Mouse (Mus musculus) midbrain, embryonic 13.5 days (tissue): ENCODE data around the gene Rab11fip4. TPM values are rescaled to one million over a fixed set of nuclear protein-coding genes. Genes with fewer than 3 reads are reported as not detected.

Experiments
- ATAC-seq: fragments of 200-750 bp; cut with Nextera tagmentation; 2 replicates; pipeline ENCODE4 v1.8.0; 2017; ENCODE audit warnings: mild to moderate bottlenecking, moderate TSS enrichment, moderate library complexity
- H3K27ac ChIP-seq: fragments of 300-500 bp; sonication (generic); 2 replicates; pipeline ENCODE4 v1.5.1; 2015; ENCODE audit warnings: inconsistent platforms, mild to moderate bottlenecking, moderate library complexity
- H3K27me3 ChIP-seq: fragments of 300-500 bp; sonication (generic); 2 replicates; pipeline ENCODE4 v1.6.1; 2015; ENCODE audit warnings: mild to moderate bottlenecking, inconsistent platforms
- H3K36me3 ChIP-seq: fragments of 300-500 bp; sonication (generic); 2 replicates; pipeline ENCODE4 v1.6.1; 2015; ENCODE audit warnings: mild to moderate bottlenecking, inconsistent platforms
- H3K4me1 ChIP-seq: fragments of 300-500 bp; sonication (generic); replicated peaks from 2 replicates; pipeline ENCODE4 v1.6.1; 2015; ENCODE audit warnings: inconsistent platforms
- H3K4me2 ChIP-seq: fragments of 300-500 bp; sonication (generic); replicated peaks from 2 replicates; pipeline ENCODE4 v1.6.1; 2015; ENCODE audit warnings: moderate library complexity, mild to moderate bottlenecking, inconsistent platforms
- H3K4me3 ChIP-seq: fragments of 300-500 bp; sonication (generic); replicated peaks from 2 replicates; pipeline ENCODE4 v1.5.1; 2015; ENCODE audit warnings: mild to moderate bottlenecking, inconsistent platforms
- H3K9ac ChIP-seq: fragments of 300-500 bp; sonication (generic); replicated peaks from 2 replicates; pipeline ENCODE4 v1.6.1; 2015; ENCODE audit warnings: mild to moderate bottlenecking, inconsistent platforms
- H3K9me3 ChIP-seq: fragments of 300-500 bp; sonication (generic); 2 replicates; pipeline ENCODE4 v1.6.1; 2016; ENCODE audit warnings: mild to moderate bottlenecking, inconsistent platforms
- WGBS: fragments of 180-500 bp; shearing (Covaris S2); methylation state at CpG from one replicate; pipeline ENCODE4 v1.1.7; 2015; 5-methylcytosine and 5-hydroxymethylcytosine counted together
- polyA plus RNA-seq: library from polyadenylated mRNA; unstranded; fragments of >200 nt; fragmentation: Nextera tagmentation; extraction: Ambion mirVana; gene quantifications from 2 replicates; pipeline ENCODE4 v1.2.1, GENCODE M21; 2015

Rab11fip4 gene
- polyA plus RNA-seq, 1 experiment from 2014 or later: 22.2 TPM

DNA sequence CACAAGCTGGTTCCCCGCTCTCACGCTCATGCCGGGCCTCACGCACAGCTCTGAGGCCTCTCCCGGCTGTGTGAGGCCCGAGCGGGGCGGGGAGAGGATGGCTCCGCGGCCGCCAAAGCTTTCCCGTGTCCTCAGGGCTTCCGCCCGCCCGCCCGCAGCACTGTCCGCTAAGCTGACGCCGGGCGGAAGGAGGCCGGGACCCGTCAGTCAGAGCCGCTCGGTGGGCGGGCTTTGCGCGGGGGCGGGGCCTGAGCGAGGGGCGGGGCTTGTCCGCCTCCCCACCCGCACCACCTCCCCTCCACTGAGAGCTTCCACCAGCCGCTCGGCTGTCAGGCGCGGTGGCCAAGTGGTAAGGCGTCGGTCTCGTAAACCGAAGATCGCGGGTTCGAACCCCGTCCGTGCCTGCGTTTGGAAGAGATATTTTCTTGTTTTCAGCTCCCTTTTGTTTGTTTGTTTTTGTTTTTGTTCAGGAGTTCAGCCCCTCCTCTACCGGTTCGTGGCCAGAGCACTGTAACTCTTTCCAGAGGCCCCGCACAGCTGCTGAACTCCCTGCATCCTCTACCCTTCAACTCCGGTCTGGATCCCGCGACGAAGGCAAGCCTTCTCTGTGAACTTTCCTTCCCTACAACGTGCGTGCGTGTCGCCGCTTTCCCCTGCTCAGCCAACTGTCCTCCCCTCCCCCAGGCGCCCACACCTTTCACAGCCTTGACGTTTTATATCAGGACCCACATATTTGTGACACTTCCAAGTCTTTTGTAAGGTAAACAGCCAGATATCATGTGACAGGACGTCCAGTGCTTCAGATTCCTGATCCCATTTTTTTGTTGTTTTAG is 113.5 kb downstream of the Rab11fip4 start:
- Histone ChIP-seq H3K36me3 (peaks cover 10% of the 10 kb centered on the region), H3K27ac (peak overlapping the region; percentile 99), H3K4me1 (peaks cover 31% of the 10 kb centered on the region), H3K9me3 (no peaks in the 10 kb centered on the region), H3K4me2 (peak overlapping the region; percentile 65), H3K4me3 (peak overlapping the region; percentile 77), H3K27me3 (peaks cover 11% of the 10 kb centered on the region), H3K9ac (peak overlapping the region; percentile 87)
- under 1% methylated on average over 47 of the region's 61 CpGs for WGBS
- ATAC-seq: peak; percentile 96

- ATAC-seq: no peak
These were observed 116.1 kb downstream of the Rab11fip4 start for GRCm38 (mm10) chr11:79707084-79707483.

GRCm38 (mm10) chr11:79710868-79711765 is 120.1 kb downstream of the Rab11fip4 start:
- ATAC-seq: peak; percentile 83
- Histone ChIP-seq H3K4me3 (peak overlapping the region; percentile 63), H3K4me2 (peak overlapping the region; percentile 99), H3K27me3 (peaks cover 63% of the 10 kb centered on the region), H3K9ac (peak overlapping the region; percentile 69), H3K27ac (no peak overlapping the region), H3K36me3 (no peaks in the 10 kb centered on the region), H3K9me3 (no peaks in the 10 kb centered on the region), H3K4me1 (peaks cover 27% of the 10 kb centered on the region)
- WGBS: under 1% methylated on average over 106 of the region's 106 CpGs

More at GRCm38 (mm10) chr11:79707084-79707483, 116.1 kb downstream of the Rab11fip4 start:
- Histone ChIP-seq H3K4me2 (no peak overlapping the region), H3K9ac (no peak overlapping the region), H3K36me3 (no peaks in the 10 kb centered on the region), H3K27me3 (peaks cover 30% of the 10 kb centered on the region), H3K4me3 (no peak overlapping the region), H3K27ac (no peak overlapping the region), H3K9me3 (no peaks in the 10 kb centered on the region), H3K4me1 (peaks cover 41% of the 10 kb centered on the region)
- 85% methylated on average over 3 of the region's 3 CpGs for WGBS

DNA sequence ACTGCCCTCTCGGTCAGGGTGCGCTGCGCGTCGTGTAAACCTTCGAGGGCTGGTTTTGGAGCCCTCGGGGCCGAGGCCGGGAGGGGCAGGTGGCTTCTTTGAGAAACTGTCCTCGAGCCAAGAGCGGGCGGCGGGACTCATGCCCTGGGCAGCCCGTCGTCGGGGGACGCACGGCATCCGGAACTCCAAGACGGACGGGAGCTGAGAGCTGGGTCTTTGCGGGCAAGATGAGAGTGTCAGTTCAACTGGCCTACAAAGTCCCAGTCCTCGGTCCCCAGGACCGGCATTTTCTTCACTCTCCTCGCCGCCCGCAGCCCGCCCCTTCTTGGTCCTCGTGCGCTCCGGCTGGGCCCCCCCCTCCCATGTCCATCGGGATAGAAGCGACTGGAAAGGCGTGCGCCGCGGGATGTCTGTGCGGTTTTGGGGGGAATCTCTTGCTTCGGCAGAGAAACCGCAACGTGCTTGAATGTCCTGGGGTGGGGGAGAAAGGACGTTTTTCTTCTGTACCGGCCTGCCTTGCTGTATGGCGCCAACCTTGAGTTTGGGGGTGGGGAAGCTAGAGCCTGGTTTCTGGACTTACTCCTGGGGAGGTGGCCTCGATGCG is 120.9 kb downstream of the Rab11fip4 start:
- H3K4me2 ChIP-seq: peak overlapping the region; percentile 99
- peaks cover 32% of the 10 kb centered on the region for H3K4me1 ChIP-seq
- WGBS: 3% methylated on average over 46 of the region's 46 CpGs
- peak overlapping the region; percentile 63 for H3K4me3 ChIP-seq
- H3K27me3 ChIP-seq: peaks cover 63% of the 10 kb centered on the region
- H3K9me3 ChIP-seq: no peaks in the 10 kb centered on the region
- no peaks in the 10 kb centered on the region for H3K36me3 ChIP-seq
- ATAC-seq: no peak
- peak overlapping the region; percentile 69 for H3K9ac ChIP-seq
- H3K27ac ChIP-seq: no peak overlapping the region

- no peaks in the 10 kb centered on the region for H3K36me3 ChIP-seq
- H3K27me3 ChIP-seq: peaks cover 63% of the 10 kb centered on the region
- 58% methylated on average over 6 of the region's 6 CpGs for WGBS
- H3K4me2 ChIP-seq: no peak overlapping the region
- no peak overlapping the region for H3K4me3 ChIP-seq
- no peak overlapping the region for H3K27ac ChIP-seq
- H3K9ac ChIP-seq: no peak overlapping the region
- ATAC-seq: no peak
- H3K4me1 ChIP-seq: peaks cover 32% of the 10 kb centered on the region
- no peaks in the 10 kb centered on the region for H3K9me3 ChIP-seq
These were observed 122.2 kb downstream of the Rab11fip4 start for GRCm38 (mm10) chr11:79713184-79713583.

- H3K27me3 ChIP-seq: peaks cover 59% of the 10 kb centered on the region
- peaks cover 32% of the 10 kb centered on the region for H3K4me1 ChIP-seq
- no peak for ATAC-seq
- no peak overlapping the region for H3K4me2 ChIP-seq
- no peak overlapping the region for H3K4me3 ChIP-seq
- H3K36me3 ChIP-seq: no peaks in the 10 kb centered on the region
- WGBS: 56% methylated on average over 4 of the region's 4 CpGs
- no peak overlapping the region for H3K27ac ChIP-seq
- H3K9ac ChIP-seq: no peak overlapping the region
- no peaks in the 10 kb centered on the region for H3K9me3 ChIP-seq
These were observed 122.7 kb downstream of the Rab11fip4 start for GRCm38 (mm10) chr11:79713678-79714077.

DNA sequence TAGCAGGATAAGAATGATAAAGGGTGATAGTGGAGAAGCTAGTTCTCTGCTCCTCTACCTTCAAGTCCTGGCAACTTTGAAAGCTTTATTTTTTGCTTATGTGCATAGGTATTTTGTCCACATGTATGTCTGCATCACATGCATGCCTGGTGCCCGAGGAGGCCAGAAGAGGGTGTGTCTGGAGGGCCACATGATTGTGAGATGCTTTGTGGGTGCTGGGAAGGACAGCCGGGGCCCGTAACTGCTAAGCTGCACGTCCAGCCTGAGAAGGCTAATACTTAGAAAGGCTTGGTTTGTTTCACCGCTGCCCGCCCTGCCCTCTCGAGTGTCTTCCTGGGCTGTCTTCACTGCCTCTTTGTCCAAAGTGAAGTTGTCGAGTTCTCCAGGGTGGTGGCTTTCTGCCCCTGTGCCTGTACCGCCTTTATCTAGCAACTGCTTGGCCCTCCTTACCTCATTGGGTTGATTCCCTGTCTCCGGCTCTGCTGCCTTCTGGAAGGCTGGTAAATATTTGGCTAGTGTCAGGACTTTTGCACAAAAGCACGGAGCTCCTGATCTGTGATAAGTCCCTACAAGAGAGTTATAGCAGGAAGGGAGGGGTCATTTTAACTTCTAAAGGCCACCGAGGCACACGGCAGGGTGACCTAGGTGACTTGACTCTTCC is 123.2 kb downstream of the Rab11fip4 start:
- no peaks in the 10 kb centered on the region for H3K36me3 ChIP-seq
- H3K9me3 ChIP-seq: no peaks in the 10 kb centered on the region
- WGBS: 65% methylated on average over 13 of the region's 13 CpGs
- H3K4me3 ChIP-seq: no peak overlapping the region
- H3K27me3 ChIP-seq: peaks cover 53% of the 10 kb centered on the region
- no peak overlapping the region for H3K27ac ChIP-seq
- H3K4me2 ChIP-seq: no peak overlapping the region
- no peak overlapping the region for H3K9ac ChIP-seq
- ATAC-seq: no peak
- peaks cover 32% of the 10 kb centered on the region for H3K4me1 ChIP-seq

GRCm38 (mm10) chr11:79714743-79715110 is 123.7 kb downstream of the Rab11fip4 start:
- no peak overlapping the region for H3K4me3 ChIP-seq
- H3K4me1 ChIP-seq: peaks cover 29% of the 10 kb centered on the region
- no peak overlapping the region for H3K9ac ChIP-seq
- WGBS: 84% methylated on average over 6 of the region's 6 CpGs
- H3K4me2 ChIP-seq: no peak overlapping the region
- H3K27me3 ChIP-seq: peaks cover 50% of the 10 kb centered on the region
- H3K27ac ChIP-seq: no peak overlapping the region
- ATAC-seq: no peak
- H3K36me3 ChIP-seq: no peaks in the 10 kb centered on the region
- H3K9me3 ChIP-seq: no peaks in the 10 kb centered on the region

DNA sequence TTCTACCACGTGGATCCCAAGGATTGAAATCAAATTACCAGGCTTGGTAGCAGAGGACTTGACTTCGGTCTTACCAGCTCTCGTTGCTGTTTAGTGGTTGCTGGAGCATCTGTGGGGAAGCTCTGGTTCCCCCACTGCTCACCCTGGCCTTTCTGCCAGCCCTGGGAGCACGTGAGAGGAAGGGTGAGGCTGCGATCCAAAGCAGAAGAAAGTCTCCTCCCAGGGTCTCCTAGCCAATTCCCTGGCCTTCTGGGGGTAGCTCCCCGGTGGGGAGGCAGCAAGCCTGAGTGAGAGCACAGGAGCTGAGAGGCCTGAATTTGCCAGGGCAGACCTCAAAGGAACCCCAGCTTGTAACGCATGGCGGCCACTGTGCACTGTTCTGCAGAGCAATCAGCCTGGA is 124.3 kb downstream of the Rab11fip4 start:
- H3K27me3 ChIP-seq: peaks cover 44% of the 10 kb centered on the region
- 73% methylated on average over 8 of the region's 8 CpGs for WGBS
- no peaks in the 10 kb centered on the region for H3K9me3 ChIP-seq
- no peak overlapping the region for H3K4me3 ChIP-seq
- no peak overlapping the region for H3K9ac ChIP-seq
- H3K4me2 ChIP-seq: no peak overlapping the region
- no peak for ATAC-seq
- no peaks in the 10 kb centered on the region for H3K36me3 ChIP-seq
- H3K4me1 ChIP-seq: peaks cover 24% of the 10 kb centered on the region
- H3K27ac ChIP-seq: no peak overlapping the region

- no peaks in the 10 kb centered on the region for H3K9me3 ChIP-seq
- no peaks in the 10 kb centered on the region for H3K36me3 ChIP-seq
- 86% methylated on average over 6 of the region's 6 CpGs for WGBS
- no peak for ATAC-seq
- no peak overlapping the region for H3K9ac ChIP-seq
- H3K27ac ChIP-seq: no peak overlapping the region
- peaks cover 41% of the 10 kb centered on the region for H3K27me3 ChIP-seq
- H3K4me1 ChIP-seq: peaks cover 18% of the 10 kb centered on the region
- H3K4me3 ChIP-seq: no peak overlapping the region
- no peak overlapping the region for H3K4me2 ChIP-seq
These were observed 124.9 kb downstream of the Rab11fip4 start for GRCm38 (mm10) chr11:79715733-79716452.

DNA sequence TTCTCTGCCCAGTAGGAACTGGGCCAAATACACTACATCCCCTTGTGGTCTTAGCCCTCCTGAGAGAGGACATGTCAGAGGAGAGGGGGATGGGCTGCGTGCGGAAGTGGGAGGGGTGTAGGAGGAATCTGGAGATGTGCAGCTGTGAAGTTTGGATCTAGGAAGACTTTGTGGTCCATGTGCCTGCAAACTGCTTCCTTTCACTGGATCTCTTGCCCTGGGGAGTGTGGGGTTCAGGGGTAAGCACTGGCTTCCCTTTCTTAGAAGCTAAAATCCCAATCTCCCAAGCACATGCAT is 125.4 kb downstream of the Rab11fip4 start:
- WGBS: 80% methylated on average over 2 of the region's 2 CpGs
- Histone ChIP-seq H3K36me3 (no peaks in the 10 kb centered on the region), H3K9ac (no peak overlapping the region)

More for the DNA sequence above, 125.4 kb downstream of the Rab11fip4 start:
- H3K27ac ChIP-seq: no peak overlapping the region
- H3K4me1 ChIP-seq: peaks cover 13% of the 10 kb centered on the region
- H3K4me2 ChIP-seq: no peak overlapping the region
- H3K27me3 ChIP-seq: peaks cover 39% of the 10 kb centered on the region
- no peak overlapping the region for H3K4me3 ChIP-seq
- no peak for ATAC-seq
- H3K9me3 ChIP-seq: no peaks in the 10 kb centered on the region
